Mouse (Mus musculus): ENCODE measurements around the gene Setd5. TPM values are rescaled to one million over a fixed set of nuclear protein-coding genes. Genes with fewer than 3 reads are reported as not detected.
A peak's percentile ranks its signal among the peaks of the same experiment; 100 is the strongest.

Setd5 gene
- polyA plus RNA-seq, 1 experiment: 25.4 TPM

- no peak overlapping the region for H3K27ac ChIP-seq (ENCODE audit: insufficient read depth, low read depth, low read length)
- H3K27me3 ChIP-seq (ENCODE audit: control insufficient read depth, insufficient read depth, low read length): no peaks in the 10 kb centered on the region
- H3K36me3 ChIP-seq (ENCODE audit: control insufficient read depth, insufficient read depth, low read length): no peaks in the 10 kb centered on the region
- no peak for TF ChIP-seq CTCF (IDR thresholded peaks at IDR 0.05; ENCODE audit: extremely low read depth, insufficient read length, insufficient replicate concordance, low read depth, low read length)
- H3K4me1 ChIP-seq (ENCODE audit: control insufficient read depth, insufficient read depth, insufficient read length, low read length): no peaks in the 10 kb centered on the region
- WGBS: 31% methylated on average over 14 of the region's 14 CpGs
- H3K4me3 ChIP-seq (ENCODE audit: low read depth, low read length): no peak overlapping the region
These were observed 101.4 kb downstream of the Setd5 start for GRCm38 (mm10) chr6:113178286-113179194.

- no peaks in the 10 kb centered on the region for H3K27me3 ChIP-seq (ENCODE audit: control insufficient read depth, insufficient read depth, low read length)
- no peak overlapping the region for H3K4me3 ChIP-seq (ENCODE audit: low read depth, low read length)
- no peaks in the 10 kb centered on the region for H3K36me3 ChIP-seq (ENCODE audit: control insufficient read depth, insufficient read depth, low read length)
- TF ChIP-seq POLR2A (IDR thresholded peaks at IDR 0.05; ENCODE audit: low read depth, low read length) (no peak), CTCF (IDR thresholded peaks at IDR 0.05; ENCODE audit: extremely low read depth, insufficient read length, insufficient replicate concordance, low read depth, low read length) (no peak)
- WGBS: 49% methylated on average over 4 of the region's 4 CpGs
- H3K4me1 ChIP-seq (ENCODE audit: control insufficient read depth, insufficient read depth, insufficient read length, low read length): no peaks in the 10 kb centered on the region
- no peak overlapping the region for H3K27ac ChIP-seq (ENCODE audit: insufficient read depth, low read depth, low read length)
These were observed 102.1 kb downstream of the Setd5 start for GRCm38 (mm10) chr6:113179195-113179733.

- H3K4me1 ChIP-seq (ENCODE audit: control insufficient read depth, insufficient read depth, insufficient read length, low read length): no peaks in the 10 kb centered on the region
- WGBS: 72% methylated on average over 9 of the region's 9 CpGs
- no peak overlapping the region for H3K4me3 ChIP-seq (ENCODE audit: low read depth, low read length)
- H3K36me3 ChIP-seq (ENCODE audit: control insufficient read depth, insufficient read depth, low read length): no peaks in the 10 kb centered on the region
- H3K27me3 ChIP-seq (ENCODE audit: control insufficient read depth, insufficient read depth, low read length): no peaks in the 10 kb centered on the region
- H3K27ac ChIP-seq (ENCODE audit: insufficient read depth, low read depth, low read length): no peak overlapping the region
- TF ChIP-seq POLR2A (IDR thresholded peaks at IDR 0.05; ENCODE audit: low read depth, low read length) (no peak), CTCF (IDR thresholded peaks at IDR 0.05; ENCODE audit: extremely low read depth, insufficient read length, insufficient replicate concordance, low read depth, low read length) (no peak)
These were observed 107.0 kb downstream of the Setd5 start for GRCm38 (mm10) chr6:113184163-113184562.

- Histone ChIP-seq H3K4me3 (ENCODE audit: low read depth, low read length) (no peak overlapping the region), H3K27me3 (ENCODE audit: control insufficient read depth, insufficient read depth, low read length) (no peaks in the 10 kb centered on the region), H3K27ac (ENCODE audit: insufficient read depth, low read depth, low read length) (no peak overlapping the region), H3K4me1 (ENCODE audit: control insufficient read depth, insufficient read depth, insufficient read length, low read length) (no peaks in the 10 kb centered on the region), H3K36me3 (ENCODE audit: control insufficient read depth, insufficient read depth, low read length) (no peaks in the 10 kb centered on the region)
- WGBS: 63% methylated on average over 21 of the region's 21 CpGs
- TF ChIP-seq CTCF (IDR thresholded peaks at IDR 0.05; ENCODE audit: extremely low read depth, insufficient read length, insufficient replicate concordance, low read depth, low read length): no peak
- no peak for TF ChIP-seq POLR2A (IDR thresholded peaks at IDR 0.05; ENCODE audit: low read depth, low read length)
These were observed 107.8 kb downstream of the Setd5 start for GRCm38 (mm10) chr6:113184866-113185525.

- Histone ChIP-seq H3K27me3 (ENCODE audit: control insufficient read depth, insufficient read depth, low read length) (peaks cover 25% of the 10 kb centered on the region), H3K4me1 (ENCODE audit: control insufficient read depth, insufficient read depth, insufficient read length, low read length) (peaks cover 4% of the 10 kb centered on the region), H3K4me3 (ENCODE audit: low read depth, low read length) (0 out of 2 replicates have a peak overlapping the region, but pooled peaks have one; percentile 10), H3K27ac (ENCODE audit: insufficient read depth, low read depth, low read length) (no peak overlapping the region), H3K36me3 (ENCODE audit: control insufficient read depth, insufficient read depth, low read length) (no peaks in the 10 kb centered on the region)
- TF ChIP-seq POLR2A (IDR thresholded peaks at IDR 0.05; ENCODE audit: low read depth, low read length) (no peak), CTCF (IDR thresholded peaks at IDR 0.05; ENCODE audit: extremely low read depth, insufficient read length, insufficient replicate concordance, low read depth, low read length) (no peak)
- 5% methylated on average over 46 of the region's 46 CpGs for WGBS
These were observed 116.7 kb downstream of the Setd5 start for GRCm38 (mm10) chr6:113193765-113194460.

GRCm38 (mm10) chr6:113194517-113194840 lies 117.3 kb downstream of the Setd5 start:
- no peak for TF ChIP-seq CTCF (IDR thresholded peaks at IDR 0.05; ENCODE audit: extremely low read depth, insufficient read length, insufficient replicate concordance, low read depth, low read length)
- TF ChIP-seq POLR2A (IDR thresholded peaks at IDR 0.05; ENCODE audit: low read depth, low read length): no peak
- H3K4me3 ChIP-seq (ENCODE audit: low read depth, low read length): no peak overlapping the region
- H3K27ac ChIP-seq (ENCODE audit: insufficient read depth, low read depth, low read length): no peak overlapping the region
- H3K4me1 ChIP-seq (ENCODE audit: control insufficient read depth, insufficient read depth, insufficient read length, low read length): peaks cover 4% of the 10 kb centered on the region
- WGBS: 8% methylated on average over 5 of the region's 5 CpGs
- no peaks in the 10 kb centered on the region for H3K36me3 ChIP-seq (ENCODE audit: control insufficient read depth, insufficient read depth, low read length)
- H3K27me3 ChIP-seq (ENCODE audit: control insufficient read depth, insufficient read depth, low read length): peaks cover 26% of the 10 kb centered on the region

Measured in small intestine, adult 2 months (tissue).